Mouse (Mus musculus): Measurements from ENCODE around the gene BC017158. TPM values are rescaled to one million over a fixed set of nuclear protein-coding genes. Genes with fewer than 3 reads are reported as not detected.

The BC017158 gene
- polyA plus RNA-seq, 1 experiment from 2014 or later = 23.3 TPM

DNA sequence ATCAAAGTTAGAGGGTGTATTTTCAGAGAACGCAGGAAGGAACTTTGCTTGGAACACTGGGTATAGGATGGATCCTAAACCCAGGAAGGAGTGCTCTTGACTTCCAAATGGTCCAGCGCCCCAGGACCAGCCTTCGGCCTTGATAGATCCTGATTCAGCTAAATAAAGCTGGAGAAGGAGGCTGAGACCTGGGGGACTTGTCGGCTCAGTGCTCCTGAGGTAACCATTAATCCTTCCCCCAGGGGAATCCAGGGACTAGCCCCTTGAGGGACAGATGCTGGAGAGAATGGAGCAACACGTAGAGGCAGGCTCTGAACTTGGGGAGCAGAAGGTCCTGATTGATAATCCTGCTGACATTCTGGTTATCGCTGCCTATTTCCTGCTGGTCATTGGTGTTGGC, 32.6 kb downstream of the BC017158 start, which contains the start of gene Slc5a2:
Slc5a2 (plus strand) TSS at position 247 of the 400 bp plus-strand sequence.
- peaks cover 8% of the 10 kb centered on the region; the same call in 1 of the 2 replicates for H3K27me3 ChIP-seq (ENCODE audit: control insufficient read depth, insufficient read depth, low read depth, low read length)

GRCm38 (mm10) chr7:128256783-128257334, 41.1 kb downstream of the BC017158 start:
- H3K4me2 ChIP-seq (ENCODE audit: low read depth, low read length) = no peak overlapping the region
- no peaks in the 10 kb centered on the region for H3K9me3 ChIP-seq (replicated peaks; ENCODE audit: control insufficient read depth, low read length)
- 52% methylated on average over 5 of the region's 5 CpGs for WGBS (ENCODE audit: insufficient replicate concordance)
- H3K27me3 ChIP-seq (ENCODE audit: control insufficient read depth, insufficient read depth, low read depth, low read length) = peaks cover 21% of the 10 kb centered on the region
- no peaks in the 10 kb centered on the region; the same call in 1 of the 2 replicates for H3K4me1 ChIP-seq (ENCODE audit: control insufficient read depth, low read depth, low read length)
- no peaks in the 10 kb centered on the region for H3K36me3 ChIP-seq (ENCODE audit: control insufficient read depth, insufficient read depth)
- no peak overlapping the region for H3K4me3 ChIP-seq (ENCODE audit: low read depth, low read length)
- no peak overlapping the region for H3K27ac ChIP-seq (ENCODE audit: low read length)
- ATAC-seq (ENCODE audit: low read depth) = no peak
- no peak overlapping the region for H3K9ac ChIP-seq (ENCODE audit: low read depth, low read length)

More for the DNA sequence above, 32.6 kb downstream of the BC017158 start, which contains the start of gene Slc5a2:
- no peaks in the 10 kb centered on the region for H3K9me3 ChIP-seq (replicated peaks; ENCODE audit: control insufficient read depth, low read length)
- no peak for ATAC-seq (ENCODE audit: low read depth)
- no peaks in the 10 kb centered on the region for H3K36me3 ChIP-seq (ENCODE audit: control insufficient read depth, insufficient read depth)
- no peak within 1 kb of the TSS for H3K4me3 ChIP-seq (ENCODE audit: low read depth, low read length)
- no peak within 1 kb of the TSS for H3K27ac ChIP-seq (ENCODE audit: low read length)
- H3K4me1 ChIP-seq (ENCODE audit: control insufficient read depth, low read depth, low read length) = peaks cover 7% of the 10 kb centered on the region
- WGBS (ENCODE audit: insufficient replicate concordance) = 66% methylated on average over 6 of the region's 6 CpGs
- H3K9ac ChIP-seq (ENCODE audit: low read depth, low read length) = no peak within 1 kb of the TSS
- no peak within 1 kb of the TSS for H3K4me2 ChIP-seq (ENCODE audit: low read depth, low read length)

DNA sequence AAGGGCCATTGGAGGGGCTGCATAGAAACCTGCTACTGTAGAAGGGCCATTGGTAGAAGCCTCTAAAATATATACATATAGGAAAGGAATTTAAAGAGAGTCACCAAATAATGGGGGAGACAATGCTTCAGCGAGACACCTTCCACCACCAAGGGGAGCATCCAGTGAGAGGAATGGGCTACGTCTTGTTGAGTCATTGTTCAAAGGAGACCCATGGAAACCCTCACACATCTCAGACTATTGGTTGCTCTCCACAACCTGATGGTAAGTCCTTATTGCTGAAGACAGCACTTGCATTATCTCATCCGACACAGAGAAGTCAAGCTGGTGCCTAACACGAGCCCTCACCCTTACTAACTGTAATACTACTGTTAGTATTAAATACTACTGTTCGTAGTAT, 42.2 kb downstream of the BC017158 start:
- no peak overlapping the region for H3K4me3 ChIP-seq (ENCODE audit: low read depth, low read length)
- H3K36me3 ChIP-seq (ENCODE audit: control insufficient read depth, insufficient read depth) = no peaks in the 10 kb centered on the region
- H3K4me1 ChIP-seq (ENCODE audit: control insufficient read depth, low read depth, low read length) = no peaks in the 10 kb centered on the region; the same call in 1 of the 2 replicates
- 72% methylated on average over 5 of the region's 5 CpGs for WGBS (ENCODE audit: insufficient replicate concordance)
- H3K27ac ChIP-seq (ENCODE audit: low read length) = no peak overlapping the region
- no peaks in the 10 kb centered on the region for H3K9me3 ChIP-seq (replicated peaks; ENCODE audit: control insufficient read depth, low read length)
- H3K27me3 ChIP-seq (ENCODE audit: control insufficient read depth, insufficient read depth, low read depth, low read length) = peaks cover 25% of the 10 kb centered on the region
- ATAC-seq (ENCODE audit: low read depth) = no peak
- no peak overlapping the region for H3K9ac ChIP-seq (ENCODE audit: low read depth, low read length)
- H3K4me2 ChIP-seq (ENCODE audit: low read depth, low read length) = no peak overlapping the region

- H3K9me3 ChIP-seq (replicated peaks; ENCODE audit: control insufficient read depth, low read length) = no peaks in the 10 kb centered on the region
- no peak overlapping the region for H3K4me3 ChIP-seq (ENCODE audit: low read depth, low read length)
- no peak overlapping the region for H3K9ac ChIP-seq (ENCODE audit: low read depth, low read length)
- WGBS (ENCODE audit: insufficient replicate concordance) = 52% methylated on average over 2 of the region's 2 CpGs
- no peak overlapping the region for H3K4me2 ChIP-seq (ENCODE audit: low read depth, low read length)
- H3K36me3 ChIP-seq (ENCODE audit: control insufficient read depth, insufficient read depth) = no peaks in the 10 kb centered on the region
- peaks cover 4% of the 10 kb centered on the region for H3K4me1 ChIP-seq (ENCODE audit: control insufficient read depth, low read depth, low read length)
- ATAC-seq (ENCODE audit: low read depth) = no peak
- H3K27me3 ChIP-seq (ENCODE audit: control insufficient read depth, insufficient read depth, low read depth, low read length) = peaks cover 25% of the 10 kb centered on the region
- no peak overlapping the region for H3K27ac ChIP-seq (ENCODE audit: low read length)
Measured at GRCm38 (mm10) chr7:128254978-128255377, 43.0 kb downstream of the BC017158 start.

- Histone ChIP-seq H3K4me2 (ENCODE audit: low read depth, low read length) (0 out of 2 replicates have a peak overlapping the region, but pooled peaks have one; percentile 17), H3K36me3 (ENCODE audit: control insufficient read depth, insufficient read depth) (no peaks in the 10 kb centered on the region), H3K4me1 (ENCODE audit: control insufficient read depth, low read depth, low read length) (peaks cover 8% of the 10 kb centered on the region), H3K27me3 (ENCODE audit: control insufficient read depth, insufficient read depth, low read depth, low read length) (peaks cover 17% of the 10 kb centered on the region), H3K4me3 (ENCODE audit: low read depth, low read length) (no peak overlapping the region), H3K9ac (ENCODE audit: low read depth, low read length) (no peak overlapping the region), H3K27ac (ENCODE audit: low read length) (no peak overlapping the region), H3K9me3 (replicated peaks; ENCODE audit: control insufficient read depth, low read length) (no peaks in the 10 kb centered on the region)
- ATAC-seq (ENCODE audit: low read depth) = no peak
- 26% methylated on average over 24 of the region's 24 CpGs for WGBS (ENCODE audit: insufficient replicate concordance)
Measured at GRCm38 (mm10) chr7:128252609-128253008, 45.4 kb downstream of the BC017158 start.

DNA sequence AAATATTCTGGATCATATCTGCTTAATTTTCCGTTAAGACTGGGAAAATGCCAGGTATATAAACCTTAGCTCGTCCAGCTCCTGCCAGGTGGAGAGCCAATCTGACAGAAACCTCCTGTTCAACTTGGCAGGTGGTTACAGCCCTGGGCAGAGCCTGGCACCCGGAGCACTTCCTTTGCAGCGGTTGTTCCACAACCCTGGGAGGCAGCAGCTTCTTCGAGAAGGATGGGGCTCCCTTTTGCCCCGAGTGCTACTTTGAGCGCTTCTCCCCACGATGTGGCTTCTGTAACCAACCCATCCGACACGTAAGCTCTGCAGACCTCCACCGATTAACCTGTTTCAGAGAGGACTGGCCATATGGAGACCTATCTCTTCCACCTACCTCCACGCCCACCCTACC, 46.0 kb downstream of the BC017158 start:
- H3K9me3 ChIP-seq (replicated peaks; ENCODE audit: control insufficient read depth, low read length) = no peaks in the 10 kb centered on the region
- H3K4me3 ChIP-seq (ENCODE audit: low read depth, low read length) = no peak overlapping the region
- no peaks in the 10 kb centered on the region for H3K36me3 ChIP-seq (ENCODE audit: control insufficient read depth, insufficient read depth)
- H3K9ac ChIP-seq (ENCODE audit: low read depth, low read length) = no peak overlapping the region
- H3K27me3 ChIP-seq (ENCODE audit: control insufficient read depth, insufficient read depth, low read depth, low read length) = peaks cover 21% of the 10 kb centered on the region
- ATAC-seq (ENCODE audit: low read depth) = no peak
- no peak overlapping the region for H3K27ac ChIP-seq (ENCODE audit: low read length)
- WGBS (ENCODE audit: insufficient replicate concordance) = 50% methylated on average over 12 of the region's 12 CpGs
- H3K4me2 ChIP-seq (ENCODE audit: low read depth, low read length) = no peak overlapping the region
- peaks cover 14% of the 10 kb centered on the region for H3K4me1 ChIP-seq (ENCODE audit: control insufficient read depth, low read depth, low read length)

DNA sequence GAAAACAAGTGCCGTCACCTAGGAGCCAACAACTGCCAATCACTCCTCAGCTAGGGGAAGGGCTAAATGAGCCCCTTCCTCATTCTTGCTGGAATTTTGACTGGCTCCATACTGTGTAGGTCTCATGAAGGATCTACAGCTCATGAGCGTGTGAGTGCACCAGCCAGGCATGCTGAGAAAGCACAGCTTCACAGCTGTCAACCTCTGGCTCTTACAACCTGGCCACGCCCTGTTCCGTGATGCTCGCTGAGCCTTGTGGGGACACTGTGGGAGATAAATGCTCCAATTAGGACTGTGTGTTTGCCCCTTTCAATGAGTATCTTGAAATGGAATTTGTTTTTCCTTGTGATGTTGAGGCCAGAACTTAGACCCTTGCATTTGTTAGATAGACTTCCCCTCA, 48.0 kb downstream of the BC017158 start:
- no peak for ATAC-seq (ENCODE audit: low read depth)
- H3K27ac ChIP-seq (ENCODE audit: low read length) = no peak overlapping the region
- no peak overlapping the region for H3K4me2 ChIP-seq (ENCODE audit: low read depth, low read length)
- H3K4me3 ChIP-seq (ENCODE audit: low read depth, low read length) = no peak overlapping the region
- 65% methylated on average over 5 of the region's 5 CpGs for WGBS (ENCODE audit: insufficient replicate concordance)
- peaks cover 21% of the 10 kb centered on the region for H3K4me1 ChIP-seq (ENCODE audit: control insufficient read depth, low read depth, low read length)
- H3K36me3 ChIP-seq (ENCODE audit: control insufficient read depth, insufficient read depth) = no peaks in the 10 kb centered on the region
- H3K9me3 ChIP-seq (replicated peaks; ENCODE audit: control insufficient read depth, low read length) = no peaks in the 10 kb centered on the region
- no peak overlapping the region for H3K9ac ChIP-seq (ENCODE audit: low read depth, low read length)
- H3K27me3 ChIP-seq (ENCODE audit: control insufficient read depth, insufficient read depth, low read depth, low read length) = peaks cover 21% of the 10 kb centered on the region

DNA sequence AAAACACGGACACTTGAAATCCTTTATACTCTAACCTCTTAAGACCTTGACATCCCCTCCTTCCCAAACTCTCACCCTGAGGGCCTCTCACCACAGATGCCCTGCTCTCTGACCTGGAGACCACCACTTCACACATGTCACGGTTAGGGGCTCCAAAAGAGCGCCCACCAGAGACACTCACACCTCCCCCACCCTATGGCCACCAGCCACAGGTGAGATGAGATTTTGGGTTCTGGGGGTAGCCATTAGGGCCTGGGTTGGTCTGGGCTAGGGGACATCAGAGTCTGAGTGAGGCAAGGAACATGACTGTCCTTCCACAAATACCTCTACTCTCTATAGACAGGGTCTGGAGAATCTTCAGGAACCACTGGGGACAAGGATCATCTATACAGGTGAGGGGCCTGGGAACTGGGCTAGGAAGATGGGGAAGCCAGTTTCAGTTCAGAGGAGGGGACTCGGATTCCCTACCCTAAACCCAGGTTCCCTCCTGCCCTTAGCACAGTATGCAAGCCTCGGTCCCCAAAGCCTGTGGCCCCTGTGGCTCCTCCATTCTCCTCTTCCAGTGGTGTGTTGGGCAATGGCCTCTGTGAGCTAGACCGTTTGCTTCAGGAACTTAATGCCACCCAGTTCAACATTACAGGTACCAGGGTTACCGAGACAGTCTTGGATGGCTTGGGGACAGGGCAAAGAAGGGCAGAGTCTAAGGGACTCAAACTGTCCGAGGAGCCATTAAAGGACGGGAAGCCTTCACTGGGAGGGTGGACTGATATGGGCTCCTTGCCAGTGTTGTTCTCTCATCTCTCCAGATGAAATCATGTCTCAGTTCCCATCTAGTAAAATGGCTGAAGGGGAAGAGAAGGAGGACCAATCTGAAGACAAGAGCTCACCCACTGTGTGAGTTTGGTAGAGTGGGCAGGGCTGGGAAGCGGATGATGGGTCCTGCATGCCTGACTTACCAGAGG, 49.6 kb downstream of the BC017158 start:
- H3K4me3 ChIP-seq (ENCODE audit: low read depth, low read length) = no peak overlapping the region

DNA sequence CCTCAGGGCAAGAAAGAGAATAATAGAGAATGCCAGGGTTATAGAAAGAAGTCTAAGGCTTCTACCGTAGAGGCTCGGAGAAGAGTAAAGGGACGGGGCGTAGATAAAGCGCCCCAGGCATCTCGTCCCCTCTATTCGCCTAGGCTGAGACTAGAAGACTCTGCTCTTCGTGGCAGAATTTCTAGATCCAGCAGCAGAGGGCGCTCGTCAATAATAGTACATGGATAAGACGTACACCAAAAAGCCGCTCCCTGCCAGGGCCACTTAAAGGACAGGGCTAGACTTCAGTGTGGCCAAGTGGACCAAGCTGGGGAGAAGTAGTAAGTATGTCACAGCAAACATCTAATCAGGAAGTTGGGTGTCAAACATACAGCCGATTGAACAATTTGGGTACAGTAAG, 50.5 kb downstream of the BC017158 start:
- Histone ChIP-seq H3K4me3 (ENCODE audit: low read depth, low read length) (peak overlapping the region; percentile 62), H3K27ac (ENCODE audit: low read length) (peak overlapping the region; percentile 66), H3K9ac (ENCODE audit: low read depth, low read length) (peak overlapping the region; percentile 70), H3K27me3 (ENCODE audit: control insufficient read depth, insufficient read depth, low read depth, low read length) (peaks cover 13% of the 10 kb centered on the region), H3K4me2 (ENCODE audit: low read depth, low read length) (peak overlapping the region; percentile 82), H3K9me3 (replicated peaks; ENCODE audit: control insufficient read depth, low read length) (no peaks in the 10 kb centered on the region), H3K36me3 (ENCODE audit: control insufficient read depth, insufficient read depth) (peaks cover 8% of the 10 kb centered on the region), H3K4me1 (ENCODE audit: control insufficient read depth, low read depth, low read length) (peaks cover 21% of the 10 kb centered on the region)
- peak; percentile 84 for ATAC-seq (ENCODE audit: low read depth)
- 2% methylated on average over 13 of the region's 13 CpGs for WGBS (ENCODE audit: insufficient replicate concordance)

More for the DNA sequence above, 49.6 kb downstream of the BC017158 start:
- H3K27ac ChIP-seq (ENCODE audit: low read length) = no peak overlapping the region
- no peak overlapping the region for H3K4me2 ChIP-seq (ENCODE audit: low read depth, low read length)
- H3K4me1 ChIP-seq (ENCODE audit: control insufficient read depth, low read depth, low read length) = peaks cover 21% of the 10 kb centered on the region
- H3K9me3 ChIP-seq (replicated peaks; ENCODE audit: control insufficient read depth, low read length) = no peaks in the 10 kb centered on the region
- no peak overlapping the region; the same call in 1 of the 2 replicates for H3K9ac ChIP-seq (ENCODE audit: low read depth, low read length)
- peaks cover 7% of the 10 kb centered on the region for H3K36me3 ChIP-seq (ENCODE audit: control insufficient read depth, insufficient read depth)
- H3K27me3 ChIP-seq (ENCODE audit: control insufficient read depth, insufficient read depth, low read depth, low read length) = peaks cover 21% of the 10 kb centered on the region
- no peak for ATAC-seq (ENCODE audit: low read depth)
- 76% methylated on average over 10 of the region's 10 CpGs for WGBS (ENCODE audit: insufficient replicate concordance)
